Mouse (Mus musculus) heart, embryonic 10.5 days (tissue): ENCODE results near the gene Zbp1. TPM values are rescaled to one million over a fixed set of nuclear protein-coding genes. Genes with fewer than 3 reads are reported as not detected.

Source experiments
- DNase-seq: peaks from one replicate; pipeline ENCODE4 v3.0.0-alpha.2; 2017; ENCODE audit warnings: low spot score
- H3K27ac ChIP-seq: fragments of 300-500 bp; sonication (generic); 2 replicates; pipeline ENCODE4 v1.5.1; 2016; ENCODE audit warnings: mild to moderate bottlenecking
- H3K27me3 ChIP-seq: fragments of 300-500 bp; sonication (generic); 2 replicates; pipeline ENCODE4 v1.6.1; 2016; ENCODE audit warnings: mild to moderate bottlenecking; ENCODE audit not compliant: poor library complexity, insufficient read depth, severe bottlenecking
- H3K36me3 ChIP-seq: fragments of 300-500 bp; sonication (generic); 2 replicates; pipeline ENCODE4 v1.6.1; 2016; ENCODE audit warnings: mild to moderate bottlenecking, moderate library complexity
- H3K4me1 ChIP-seq: fragments of 300-500 bp; sonication (generic); 2 replicates; pipeline ENCODE4 v1.6.1; 2016; ENCODE audit warnings: mild to moderate bottlenecking
- H3K4me3 ChIP-seq: fragments of 300-500 bp; sonication (generic); 2 replicates; pipeline ENCODE4 v1.5.1; 2016; ENCODE audit warnings: mild to moderate bottlenecking, moderate library complexity
- H3K9me3 ChIP-seq: fragments of 300-500 bp; sonication (generic); 2 replicates; pipeline ENCODE4 v1.6.1; 2016; ENCODE audit warnings: mild to moderate bottlenecking, moderate library complexity
- WGBS: fragments of 180-500 bp; shearing (Covaris S2); methylation state at CpG from one replicate; pipeline ENCODE4 v1.1.7; 2016; 5-methylcytosine and 5-hydroxymethylcytosine counted together
- polyA plus RNA-seq: library from polyadenylated mRNA; unstranded; fragments of >200 nt; fragmentation: Nextera tagmentation; extraction: Ambion mirVana; gene quantifications from 2 replicates; pipeline ENCODE4 v1.2.1, GENCODE M21; 2016

The Zbp1 gene
- polyA plus RNA-seq, 1 experiment from 2014 or later = not detected

DNA sequence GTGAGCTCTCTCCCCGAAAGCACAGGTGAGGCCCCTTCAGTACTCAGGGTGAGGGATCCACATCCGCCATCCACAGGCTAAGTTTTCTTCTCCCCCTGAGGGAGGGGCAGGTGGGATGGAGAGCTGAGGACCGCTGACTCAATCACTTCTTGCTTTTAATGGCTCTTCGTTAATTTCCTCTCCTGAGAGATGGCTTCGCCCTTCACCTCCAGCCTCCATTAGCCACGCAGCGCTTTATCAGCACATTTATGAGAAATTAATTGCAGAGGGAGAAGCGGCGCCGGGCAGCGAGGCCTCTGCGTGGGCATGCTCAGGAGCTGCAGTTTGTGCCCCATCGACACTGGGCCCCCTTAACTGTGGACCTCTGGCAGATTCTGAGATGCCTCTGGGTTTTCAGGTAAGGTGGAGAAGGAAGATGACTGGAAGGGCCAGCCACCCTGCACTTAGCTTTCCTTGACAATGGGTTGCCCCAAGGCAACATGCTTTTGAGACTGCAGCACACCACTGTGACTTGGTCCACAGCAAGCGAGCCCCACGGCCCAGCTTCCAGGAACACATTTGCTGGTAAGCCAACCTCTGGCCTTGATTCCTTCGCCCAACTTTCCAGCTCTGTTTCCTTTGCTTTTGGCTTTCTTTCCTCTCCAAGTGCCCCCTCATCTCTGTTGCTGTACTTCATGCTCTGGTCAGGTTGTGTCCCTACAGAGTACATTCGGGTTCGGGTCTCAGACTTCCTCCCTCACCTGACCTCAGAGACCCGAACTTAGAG lies 15.6 kb downstream of the Zbp1 start:
- no peaks in the 10 kb centered on the region for H3K4me1 ChIP-seq
- H3K27me3 ChIP-seq = 0 out of 2 replicates have a peak, but pooled peaks cover under 1% of the 10 kb centered on the region
- H3K36me3 ChIP-seq = no peaks in the 10 kb centered on the region
- WGBS = 87% methylated on average over 19 of the region's 19 CpGs
- no peaks in the 10 kb centered on the region for H3K9me3 ChIP-seq
- H3K4me3 ChIP-seq = no peak overlapping the region
- no peak overlapping the region for H3K27ac ChIP-seq
- peak; percentile 68 for DNase-seq

- Histone ChIP-seq H3K36me3 (no peaks in the 10 kb centered on the region), H3K9me3 (no peaks in the 10 kb centered on the region), H3K4me1 (no peaks in the 10 kb centered on the region), H3K27ac (no peak overlapping the region), H3K4me3 (no peak overlapping the region), H3K27me3 (no peaks in the 10 kb centered on the region)
- DNase-seq = peak; percentile 63
- 76% methylated on average over 4 of the region's 4 CpGs for WGBS
Observed at GRCm38 (mm10) chr2:173194796-173195195, 23.9 kb downstream of the Zbp1 start.

- Histone ChIP-seq H3K4me3 (no peak overlapping the region), H3K27ac (no peak overlapping the region), H3K27me3 (peaks cover 44% of the 10 kb centered on the region), H3K36me3 (no peaks in the 10 kb centered on the region), H3K4me1 (peaks cover 4% of the 10 kb centered on the region), H3K9me3 (no peaks in the 10 kb centered on the region)
- DNase-seq = peak; percentile 71
- WGBS = 37% methylated on average over 8 of the region's 8 CpGs
Observed at GRCm38 (mm10) chr2:173187182-173187855, 31.4 kb downstream of the Zbp1 start.

GRCm38 (mm10) chr2:173186047-173186943 lies 32.4 kb downstream of the Zbp1 start:
- peak; percentile 92 for DNase-seq
- no peaks in the 10 kb centered on the region for H3K9me3 ChIP-seq
- 29% methylated on average over 26 of the region's 26 CpGs for WGBS
- H3K4me1 ChIP-seq = peaks cover 6% of the 10 kb centered on the region
- H3K36me3 ChIP-seq = no peaks in the 10 kb centered on the region
- no peak overlapping the region for H3K27ac ChIP-seq
- no peak overlapping the region for H3K4me3 ChIP-seq
- H3K27me3 ChIP-seq = peaks cover 54% of the 10 kb centered on the region

- 60% methylated on average over 6 of the region's 6 CpGs for WGBS
- H3K4me3 ChIP-seq = no peak overlapping the region
- no peaks in the 10 kb centered on the region for H3K9me3 ChIP-seq
- no peaks in the 10 kb centered on the region for H3K36me3 ChIP-seq
- peaks cover 6% of the 10 kb centered on the region for H3K4me1 ChIP-seq
- peak; percentile 71 for DNase-seq
- H3K27me3 ChIP-seq = peaks cover 64% of the 10 kb centered on the region
- H3K27ac ChIP-seq = no peak overlapping the region
Observed at GRCm38 (mm10) chr2:173185282-173185681, 33.4 kb downstream of the Zbp1 start.

GRCm38 (mm10) chr2:173184475-173185080 lies 34.1 kb downstream of the Zbp1 start:
- H3K27me3 ChIP-seq = peaks cover 69% of the 10 kb centered on the region
- 60% methylated on average over 11 of the region's 11 CpGs for WGBS
- no peak overlapping the region for H3K27ac ChIP-seq
- no peak overlapping the region for H3K4me3 ChIP-seq
- H3K36me3 ChIP-seq = no peaks in the 10 kb centered on the region
- H3K9me3 ChIP-seq = no peaks in the 10 kb centered on the region
- peaks cover 6% of the 10 kb centered on the region for H3K4me1 ChIP-seq
- peak; percentile 74 for DNase-seq

GRCm38 (mm10) chr2:173183836-173184460 lies 34.8 kb downstream of the Zbp1 start:
- Histone ChIP-seq H3K4me3 (no peak overlapping the region), H3K9me3 (no peaks in the 10 kb centered on the region), H3K27ac (no peak overlapping the region), H3K27me3 (peaks cover 69% of the 10 kb centered on the region), H3K36me3 (no peaks in the 10 kb centered on the region), H3K4me1 (peaks cover 6% of the 10 kb centered on the region)
- DNase-seq = peak; percentile 80
- 11% methylated on average over 8 of the region's 8 CpGs for WGBS

- Histone ChIP-seq H3K9me3 (no peaks in the 10 kb centered on the region), H3K27ac (no peak overlapping the region), H3K27me3 (peaks cover 69% of the 10 kb centered on the region), H3K4me1 (peaks cover 6% of the 10 kb centered on the region), H3K36me3 (no peaks in the 10 kb centered on the region), H3K4me3 (no peak overlapping the region)
- peak; percentile 59 for DNase-seq
- 85% methylated on average over 10 of the region's 10 CpGs for WGBS
Observed at GRCm38 (mm10) chr2:173183311-173183710, 35.4 kb downstream of the Zbp1 start.

DNA sequence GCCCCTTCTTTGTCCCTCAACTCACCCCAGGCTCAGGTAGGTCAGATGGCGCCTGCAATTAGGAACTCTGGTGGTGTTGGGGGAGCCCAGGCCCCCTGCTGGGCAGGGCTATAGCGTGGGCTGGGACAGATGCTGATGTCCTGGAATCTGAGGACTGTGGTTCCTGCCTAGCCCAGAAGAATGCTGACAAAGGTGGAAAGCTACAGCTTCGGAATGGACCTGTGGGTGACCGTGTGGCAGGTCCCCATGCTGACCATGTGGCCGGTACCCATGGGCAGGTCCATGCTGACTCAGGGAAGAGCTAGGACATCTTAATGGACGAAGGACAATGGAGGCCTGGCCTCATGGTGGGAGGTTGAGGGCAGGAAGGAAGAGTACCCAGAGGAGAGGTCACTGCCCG lies 35.9 kb downstream of the Zbp1 start:
- WGBS = 81% methylated on average over 7 of the region's 7 CpGs
- Histone ChIP-seq H3K27ac (no peak overlapping the region), H3K4me1 (peaks cover 6% of the 10 kb centered on the region), H3K36me3 (no peaks in the 10 kb centered on the region), H3K9me3 (no peaks in the 10 kb centered on the region), H3K4me3 (no peak overlapping the region), H3K27me3 (peaks cover 69% of the 10 kb centered on the region)
- no peak for DNase-seq

- peak; percentile 73 for DNase-seq
- WGBS = 87% methylated on average over 7 of the region's 7 CpGs
- H3K27ac ChIP-seq = no peak overlapping the region
- peaks cover 70% of the 10 kb centered on the region for H3K27me3 ChIP-seq
- no peaks in the 10 kb centered on the region for H3K9me3 ChIP-seq
- no peak overlapping the region for H3K4me3 ChIP-seq
- H3K4me1 ChIP-seq = peaks cover 3% of the 10 kb centered on the region; the same call in 1 of the 2 replicates
- H3K36me3 ChIP-seq = no peaks in the 10 kb centered on the region
Observed at GRCm38 (mm10) chr2:173181901-173182300, 36.8 kb downstream of the Zbp1 start.

- H3K27me3 ChIP-seq = peaks cover 74% of the 10 kb centered on the region
- H3K9me3 ChIP-seq = no peaks in the 10 kb centered on the region
- WGBS = 49% methylated on average over 5 of the region's 5 CpGs
- DNase-seq = peak; percentile 45
- peaks cover 3% of the 10 kb centered on the region; the same call in 1 of the 2 replicates for H3K4me1 ChIP-seq
- no peaks in the 10 kb centered on the region for H3K36me3 ChIP-seq
- no peak overlapping the region for H3K4me3 ChIP-seq
- H3K27ac ChIP-seq = peak overlapping the region; percentile 13; the same call in 1 of the 2 replicates
Observed at GRCm38 (mm10) chr2:173181486-173181885, 37.2 kb downstream of the Zbp1 start.
